Mouse (Mus musculus): ENCODE measurements around the gene Rab37. TPM values are rescaled to one million over a fixed set of nuclear protein-coding genes. Genes with fewer than 3 reads are reported as not detected.

Rab37 gene
- total RNA-seq, 2 experiments from 2014 or later = 1.0 to 1.3 TPM

DNA sequence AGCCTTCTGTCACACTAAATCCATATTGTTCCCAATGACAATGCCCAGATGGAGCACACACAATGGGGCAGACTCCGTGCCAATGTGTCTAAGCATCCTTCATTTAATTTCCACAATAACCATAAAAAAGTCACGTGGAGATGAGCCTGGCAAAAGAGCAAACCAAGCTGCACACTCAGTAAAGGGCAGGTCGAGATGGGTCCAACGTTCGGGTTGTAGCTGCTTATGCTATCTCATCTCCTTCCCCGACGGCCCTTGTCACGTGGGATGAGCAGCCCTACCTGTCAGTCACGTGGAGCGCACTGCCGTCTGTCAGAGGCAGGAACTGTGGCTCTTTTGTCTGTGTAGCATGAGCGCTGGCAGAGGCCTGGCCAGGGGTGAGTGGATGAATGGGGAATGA, 6.6 kb upstream of the Rab37 start:
- no peak for DNase-seq (ENCODE audit: low spot score in 2 of 2)

DNA sequence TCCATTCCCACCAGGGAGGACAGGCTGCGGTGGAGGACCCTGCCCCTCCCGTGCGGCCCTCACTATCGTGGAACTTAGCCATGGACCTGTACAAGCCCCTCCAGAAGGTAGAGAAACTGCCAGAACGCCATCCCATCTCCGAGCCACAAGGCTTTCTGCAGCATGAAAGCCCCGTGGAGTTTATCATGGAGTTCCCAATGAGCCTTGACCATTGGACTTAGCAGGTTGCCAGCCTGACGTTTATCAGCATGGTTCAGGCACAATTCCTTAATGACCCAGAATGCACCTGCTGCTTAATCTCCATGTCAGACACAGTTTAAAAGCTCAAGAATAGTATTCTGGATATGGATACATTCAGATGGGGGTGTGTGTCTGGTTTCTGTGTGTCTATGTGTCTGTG, 6.2 kb upstream of the Rab37 start:
- no peak for DNase-seq (ENCODE audit: low spot score in 2 of 2)

DNA sequence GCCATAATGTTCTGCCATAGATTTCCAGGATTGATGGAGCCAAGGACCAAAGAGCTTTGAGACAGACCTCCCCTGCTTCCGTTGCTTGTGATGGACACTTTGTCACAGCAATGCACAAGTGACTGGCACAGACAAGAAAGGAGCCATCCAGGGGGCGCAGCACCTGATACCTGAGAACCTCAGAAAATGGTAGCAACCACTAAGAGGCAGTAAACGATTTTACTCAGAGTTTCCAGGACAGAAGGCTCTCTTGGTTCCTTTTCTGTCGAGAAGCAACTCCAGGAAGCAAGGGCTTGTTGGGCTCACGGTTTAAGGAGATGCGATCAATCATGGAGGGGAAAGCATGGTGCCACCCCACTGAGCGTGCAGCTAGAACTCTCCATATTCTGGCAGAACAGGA, 5.0 kb upstream of the Rab37 start:
- no peak for DNase-seq (ENCODE audit: low spot score in 2 of 2)

DNA sequence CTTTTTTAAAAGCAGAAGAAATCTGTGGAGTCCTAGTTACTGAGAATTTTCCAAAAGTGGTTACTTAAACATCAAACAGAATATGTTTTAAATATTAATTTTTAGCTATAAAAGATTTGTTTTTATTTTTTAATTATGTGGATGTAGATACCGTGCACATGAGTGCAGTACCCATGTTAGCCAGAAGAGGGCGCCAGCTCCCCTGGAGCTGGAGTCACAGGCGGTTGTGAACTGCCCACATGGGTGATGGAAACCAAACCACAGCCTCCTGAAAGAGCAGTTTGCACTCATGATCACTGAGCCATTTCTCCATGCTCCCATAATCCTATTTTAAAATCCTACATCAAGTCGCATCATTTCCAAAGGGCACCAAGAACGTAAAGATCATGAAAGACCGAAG, 1.4 kb upstream of the Rab37 start:
- DNase-seq (ENCODE audit: low spot score in 2 of 2) = no peak

DNA sequence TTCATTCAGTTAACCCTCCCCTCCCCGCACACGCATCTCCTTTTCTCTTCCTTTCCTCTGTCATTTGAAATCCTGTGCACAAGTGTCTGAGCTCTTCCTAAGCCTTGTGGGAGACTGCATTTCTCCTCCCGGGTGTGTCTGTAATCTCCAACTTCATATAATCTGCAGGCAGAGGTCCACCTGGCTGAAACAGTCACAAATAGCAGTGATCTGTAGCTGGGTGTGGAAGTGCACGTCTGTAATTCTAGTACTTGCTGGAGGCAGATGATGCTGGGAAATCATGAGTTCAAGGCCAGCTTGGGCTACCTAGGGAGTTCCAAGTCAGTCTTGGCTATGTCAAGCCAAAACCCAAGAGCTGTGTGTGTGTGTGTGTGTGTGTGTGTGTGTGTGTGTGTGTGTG, 909 bp downstream of the Rab37 start:
- DNase-seq (ENCODE audit: low spot score in 2 of 2) = no peak

DNA sequence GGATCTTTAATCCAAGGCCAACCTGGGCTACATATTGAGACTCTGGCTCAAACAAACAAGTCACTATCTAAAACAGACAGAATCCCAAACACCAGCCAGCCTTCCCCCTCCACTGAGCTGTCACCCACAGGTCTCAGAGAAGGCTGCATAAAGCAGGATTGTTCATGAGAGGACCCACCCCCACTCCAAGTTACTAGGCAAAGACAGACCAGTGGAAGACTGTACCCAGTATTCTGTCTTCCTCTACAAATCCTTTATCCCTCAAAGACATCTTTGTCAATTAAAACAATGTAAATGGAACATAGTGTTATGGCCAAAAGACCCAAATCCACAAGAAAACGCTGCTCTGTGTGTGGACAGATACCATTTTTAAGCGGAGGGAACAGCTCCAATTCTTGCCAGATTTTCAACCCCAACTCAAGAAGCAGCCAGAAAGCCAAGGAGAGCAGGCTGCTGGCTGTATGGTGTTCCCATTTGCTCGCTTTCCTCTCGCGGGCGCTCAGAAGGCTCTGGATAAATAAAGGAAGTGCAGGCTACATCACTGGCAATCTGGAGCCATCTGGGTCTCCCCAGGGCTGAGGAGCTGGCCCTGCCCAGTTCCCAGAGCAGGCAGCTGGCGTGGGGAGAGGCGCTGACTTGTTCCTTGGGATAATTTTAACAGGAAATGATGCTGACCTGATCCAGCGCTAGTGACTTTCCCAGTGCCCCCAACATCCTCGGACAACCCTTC, 7.1 kb downstream of the Rab37 start:
- no peak for DNase-seq (ENCODE audit: low spot score in 2 of 2)

DNA sequence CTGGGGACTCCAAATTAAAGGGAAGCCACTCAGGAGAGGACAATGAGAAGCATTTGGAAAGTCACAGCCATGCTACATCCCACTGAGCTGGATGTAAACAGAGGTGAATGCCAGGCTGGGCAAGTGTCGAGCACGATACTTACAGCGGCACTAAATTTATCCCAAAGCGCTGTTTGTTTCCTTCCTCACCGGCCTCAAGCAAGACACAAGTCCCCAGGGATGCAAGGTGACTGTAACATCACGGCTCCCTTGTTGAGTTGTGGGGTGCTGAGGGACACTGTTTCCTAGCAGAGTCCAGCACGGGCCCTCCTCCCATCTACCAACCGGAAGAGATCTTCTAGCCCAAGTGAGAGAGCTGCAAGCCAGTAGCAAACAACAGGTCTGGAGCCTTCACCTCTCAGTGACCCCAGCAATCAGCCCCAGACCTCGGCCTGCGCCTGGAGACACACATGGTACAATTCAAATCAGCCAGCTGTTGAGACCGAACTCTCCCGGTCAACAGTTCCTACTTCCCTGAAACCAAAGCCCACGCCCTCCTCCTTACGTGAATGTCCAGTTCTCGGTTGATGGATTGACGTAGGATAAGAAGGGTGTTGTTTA, 8.1 kb downstream of the Rab37 start:
- no peak for DNase-seq (ENCODE audit: low spot score in 2 of 2)

DNA sequence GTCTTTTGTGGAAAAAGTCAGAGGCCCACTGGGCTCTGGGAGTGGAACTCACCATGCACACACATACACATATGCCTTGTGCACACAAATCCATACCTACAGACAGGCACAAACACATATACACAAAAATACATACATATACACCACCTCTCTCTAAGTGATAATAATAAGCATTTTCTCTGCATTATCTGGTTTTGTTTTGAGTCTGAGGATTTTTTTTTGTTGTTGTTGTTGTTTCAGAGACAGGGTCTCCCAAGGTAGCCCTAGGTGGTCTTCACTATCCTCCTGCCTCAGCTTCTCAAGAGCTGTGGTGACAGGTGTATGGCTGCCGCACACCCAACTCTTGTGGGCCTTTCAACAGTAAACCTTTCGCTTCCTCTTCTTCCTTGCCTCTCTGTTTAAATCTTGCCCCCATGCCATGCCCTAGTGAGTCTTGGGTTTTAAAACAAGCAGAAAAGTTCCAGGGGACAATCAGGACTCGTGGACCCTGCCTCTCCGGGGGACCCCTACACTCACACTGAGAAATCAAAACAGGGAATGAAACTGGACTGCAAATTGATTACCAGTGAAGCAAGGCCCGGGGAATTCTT, 8.9 kb downstream of the Rab37 start:
- no peak for DNase-seq (ENCODE audit: low spot score in 2 of 2)

DNA sequence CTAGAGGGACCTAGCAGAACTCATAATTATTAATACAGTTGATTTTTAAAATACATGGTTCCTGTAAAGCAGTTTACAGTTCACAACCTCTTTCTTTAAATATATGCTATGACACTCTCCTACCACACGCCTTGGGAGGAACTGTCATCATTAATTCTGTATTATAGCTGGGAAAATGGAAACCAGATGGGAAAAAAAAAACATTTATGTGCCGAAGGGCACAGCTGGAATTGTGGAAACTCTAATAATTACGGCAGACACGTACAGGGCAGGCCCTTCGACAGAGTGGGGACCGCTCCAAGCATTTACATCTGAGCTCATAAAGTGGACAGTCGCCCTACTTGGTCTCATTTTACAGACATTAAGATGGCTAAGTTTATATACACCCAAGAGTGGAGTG, 9.5 kb downstream of the Rab37 start:
- no peak for DNase-seq (ENCODE audit: low spot score in 2 of 2)

DNA sequence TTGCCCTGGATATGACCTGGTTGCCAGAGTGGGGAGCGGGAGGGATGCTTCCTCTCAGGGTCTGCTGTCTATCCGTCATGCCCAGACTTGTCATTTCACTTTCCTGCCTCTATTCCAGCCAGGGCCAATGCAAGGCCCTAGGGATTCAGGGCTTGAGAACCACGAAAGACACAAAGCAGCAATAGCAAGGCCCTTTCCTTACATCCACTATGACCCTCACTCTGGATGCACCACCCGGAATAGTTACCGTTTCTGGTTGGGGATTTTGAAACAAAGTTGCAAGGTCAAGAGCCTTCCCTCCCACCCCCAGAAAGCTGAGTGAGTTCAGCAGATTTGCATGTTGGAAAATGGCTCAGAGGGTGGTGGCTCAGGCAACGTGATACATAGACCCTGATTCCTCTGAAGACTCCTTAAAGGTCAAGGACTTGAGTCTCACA, 10.4 kb downstream of the Rab37 start:
- no peak for DNase-seq (ENCODE audit: low spot score in 2 of 2)

DNA sequence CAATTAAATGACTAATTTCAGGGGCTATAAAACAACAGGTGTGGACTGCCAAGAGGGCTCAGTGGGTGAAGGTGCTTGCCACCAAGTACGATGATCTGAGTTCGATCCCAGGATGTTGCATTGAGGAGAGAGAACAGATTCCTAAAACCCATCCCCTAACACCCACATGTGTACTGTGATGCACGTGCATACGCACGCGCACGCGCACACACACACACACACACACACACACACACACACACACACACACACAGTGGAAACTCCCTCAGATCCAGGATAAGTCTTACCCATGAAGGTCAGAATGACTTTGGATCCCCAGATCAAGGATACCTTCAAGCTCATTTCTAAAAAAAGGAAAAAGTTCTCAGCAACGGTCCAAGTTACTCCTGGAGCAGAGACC, 10.9 kb downstream of the Rab37 start:
- DNase-seq (ENCODE audit: low spot score in 2 of 2) = no peak

DNA sequence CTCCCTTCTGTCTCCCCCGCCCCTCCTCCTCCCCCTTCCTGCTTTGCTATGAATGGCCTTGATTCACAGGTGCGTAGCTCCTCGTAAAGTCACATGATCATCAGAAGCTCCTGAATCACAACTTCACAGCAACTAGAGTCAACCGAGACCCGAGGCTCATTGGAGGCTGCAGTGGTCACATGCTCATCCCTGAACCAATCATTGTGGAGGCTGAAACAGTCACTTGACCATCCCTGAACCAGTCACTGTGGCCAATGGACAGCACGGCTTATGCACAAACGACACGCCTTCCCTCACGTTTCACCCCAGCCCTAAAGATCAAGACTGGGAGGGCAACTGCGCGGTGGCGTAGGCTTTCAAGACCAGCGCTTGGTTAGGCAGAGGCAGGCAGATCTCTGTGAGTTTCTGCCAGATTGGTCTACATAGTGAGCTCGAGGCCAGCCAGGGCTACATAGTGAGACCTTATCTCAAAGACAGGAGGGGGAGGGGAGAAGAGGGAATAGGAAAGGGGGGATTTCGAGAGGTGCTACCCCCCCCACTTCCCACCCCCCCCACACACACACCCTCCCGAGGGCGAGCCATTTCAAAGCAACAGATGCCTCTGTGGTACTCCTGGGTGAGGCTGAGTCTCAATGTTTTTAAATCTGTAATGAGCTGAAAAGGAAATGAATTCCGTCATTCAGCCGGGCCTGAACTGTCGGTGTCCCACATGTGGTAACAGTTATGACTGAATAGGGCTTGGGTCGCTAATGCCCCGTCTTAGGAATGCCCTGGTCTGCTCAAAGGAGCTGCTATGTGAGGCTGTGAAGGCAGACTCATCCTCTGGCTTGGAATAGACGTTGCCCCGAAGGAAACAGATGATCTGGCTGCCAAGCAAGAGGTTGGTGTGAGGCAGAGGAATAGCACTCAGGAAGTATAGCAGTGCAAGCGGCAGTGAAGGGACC, 12.5 kb downstream of the Rab37 start:
- DNase-seq (ENCODE audit: low spot score in 2 of 2) = no peak

DNA sequence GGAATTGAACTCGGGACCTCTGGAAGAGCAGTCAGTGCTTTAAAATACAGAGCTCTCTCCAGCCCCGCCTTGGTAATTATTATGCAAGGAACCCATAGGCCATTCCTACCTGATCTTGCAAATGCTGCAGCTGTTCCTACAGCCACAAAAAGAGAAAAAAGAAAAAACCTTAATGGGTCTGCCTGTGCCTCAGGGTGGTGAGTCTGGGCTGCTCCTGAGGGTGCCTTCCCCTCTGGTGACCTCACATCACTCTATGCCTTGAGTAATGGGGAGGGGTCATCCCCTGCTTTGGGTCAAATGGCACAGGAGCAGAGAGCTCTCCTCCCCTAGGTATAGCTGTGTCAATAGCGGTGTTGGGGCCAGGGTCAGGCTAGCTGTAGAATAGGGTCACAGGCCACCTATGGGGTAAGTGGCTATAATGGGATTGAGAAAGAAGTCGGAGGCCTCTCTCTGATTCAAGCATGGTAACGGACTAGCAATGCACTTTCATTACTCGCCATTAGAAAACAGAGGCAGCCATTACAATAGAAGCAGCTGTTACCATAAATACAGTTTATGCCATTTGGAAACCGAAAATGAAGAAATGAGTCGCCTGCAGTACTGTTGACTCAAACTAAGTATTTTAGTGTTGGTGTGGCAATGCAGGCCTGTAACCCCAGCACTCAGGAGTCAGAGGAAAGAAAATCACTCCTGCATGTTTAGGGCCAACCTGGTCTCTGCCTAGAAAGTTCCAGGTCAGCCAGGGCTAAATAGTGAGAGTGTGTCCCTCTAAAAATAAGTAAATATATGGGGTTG, 13.7 kb downstream of the Rab37 start:
- no peak for DNase-seq (ENCODE audit: low spot score in 2 of 2)

DNA sequence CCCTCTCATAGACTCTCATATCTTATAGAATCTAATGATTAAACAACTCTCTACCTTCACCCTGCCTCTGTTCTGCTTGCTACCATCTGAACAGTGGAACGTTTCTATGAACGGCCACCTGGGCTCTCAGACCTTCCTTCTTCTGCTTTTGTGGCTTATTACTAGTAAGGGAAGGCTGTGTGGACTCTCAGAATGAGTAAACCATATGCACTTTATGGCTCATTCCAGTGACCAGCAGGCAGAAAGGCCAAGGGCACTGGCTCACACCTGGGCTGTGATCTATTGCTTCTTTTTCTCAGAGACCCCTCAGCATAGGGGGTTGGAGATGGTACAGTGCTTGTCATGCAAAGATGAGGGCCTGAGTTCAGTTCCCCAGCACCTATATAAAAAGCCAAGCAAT, 15.4 kb downstream of the Rab37 start:
- no peak for DNase-seq (ENCODE audit: low spot score in 2 of 2)

DNA sequence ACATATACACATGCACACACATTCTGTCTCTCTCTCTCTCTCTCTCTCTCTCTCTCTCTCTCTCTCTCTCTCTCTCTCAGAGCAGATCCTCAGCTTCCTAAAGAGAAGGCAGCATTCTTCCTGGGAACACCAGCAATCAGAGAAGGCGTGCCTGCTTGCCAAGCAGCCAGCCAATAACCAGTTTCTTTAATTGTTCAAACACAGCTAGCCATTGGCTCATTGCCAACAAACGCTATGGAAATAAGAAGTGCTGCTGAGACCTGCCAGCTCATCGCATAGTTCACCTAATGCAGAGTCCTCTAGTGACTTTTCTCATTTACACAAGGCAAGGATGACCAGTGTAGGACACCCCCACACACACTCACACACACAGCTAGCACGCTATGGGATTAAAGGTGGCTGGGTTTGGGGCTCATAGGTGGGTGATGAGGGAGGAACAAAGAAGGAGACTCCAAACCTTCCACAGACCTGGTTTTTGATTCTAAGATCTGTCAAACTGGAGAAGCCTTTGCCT, 16.2 kb downstream of the Rab37 start:
- DNase-seq (ENCODE audit: low spot score in 2 of 2) = no peak

DNA sequence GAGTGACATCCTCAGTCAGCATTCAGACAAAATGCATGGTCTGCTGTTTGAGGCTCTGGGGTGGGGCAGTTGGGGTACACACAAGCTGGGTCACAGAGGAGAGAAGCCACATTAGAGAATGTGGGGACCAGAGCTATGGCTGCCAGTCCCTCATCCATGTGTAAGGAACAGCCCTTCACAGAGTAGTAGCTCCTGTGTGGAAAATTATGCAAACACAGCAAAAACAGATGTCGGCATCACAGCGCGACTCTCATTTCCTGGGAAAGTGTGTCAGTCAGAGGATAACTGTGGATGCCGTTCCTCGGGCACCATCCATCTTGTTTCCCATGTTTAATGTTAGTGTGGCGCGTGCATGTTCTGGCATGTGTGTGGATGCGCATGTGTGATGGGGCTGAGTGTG, 16.9 kb downstream of the Rab37 start:
- no peak for DNase-seq (ENCODE audit: low spot score in 2 of 2)

DNA sequence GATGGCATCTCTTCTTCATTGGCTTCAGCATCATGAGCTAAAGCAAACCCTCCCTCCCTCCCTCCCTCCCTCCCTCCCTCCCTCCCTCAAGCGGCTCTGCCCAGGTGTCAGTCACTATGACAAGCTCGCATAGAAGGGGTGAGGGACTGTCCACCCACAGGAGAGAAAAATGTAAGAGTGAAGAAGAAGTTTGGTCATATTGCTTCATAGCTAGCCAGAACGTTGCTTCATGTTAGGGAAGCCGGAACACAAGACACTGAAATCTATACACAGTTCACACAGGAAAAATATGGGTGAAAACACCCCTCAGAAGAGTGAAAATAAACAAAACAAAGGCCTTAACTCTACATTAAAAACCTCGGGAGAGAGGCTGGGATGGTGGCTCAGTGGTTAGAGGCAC, 19.0 kb downstream of the Rab37 start:
- DNase-seq (ENCODE audit: low spot score in 2 of 2) = no peak

DNA sequence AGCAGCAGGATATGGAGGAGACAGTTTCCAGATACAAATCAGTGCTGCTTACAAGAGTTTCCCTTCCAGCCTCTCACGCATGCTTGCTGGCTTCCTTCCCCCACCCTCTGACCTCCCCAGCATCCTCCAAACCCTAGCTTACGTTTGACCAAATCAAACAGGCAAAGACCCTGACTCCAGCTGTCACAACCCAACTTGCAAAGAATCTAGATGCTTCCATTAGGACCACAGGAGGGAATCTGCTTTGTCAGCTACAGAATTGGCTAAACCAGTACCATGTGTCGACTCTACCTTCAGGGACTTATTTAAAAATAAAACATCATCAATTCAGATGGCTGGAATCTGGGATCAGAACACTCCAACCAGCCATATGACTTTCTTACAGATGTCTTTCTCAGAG, 21.0 kb downstream of the Rab37 start:
- DNase-seq (ENCODE audit: low spot score in 2 of 2) = no peak

DNA sequence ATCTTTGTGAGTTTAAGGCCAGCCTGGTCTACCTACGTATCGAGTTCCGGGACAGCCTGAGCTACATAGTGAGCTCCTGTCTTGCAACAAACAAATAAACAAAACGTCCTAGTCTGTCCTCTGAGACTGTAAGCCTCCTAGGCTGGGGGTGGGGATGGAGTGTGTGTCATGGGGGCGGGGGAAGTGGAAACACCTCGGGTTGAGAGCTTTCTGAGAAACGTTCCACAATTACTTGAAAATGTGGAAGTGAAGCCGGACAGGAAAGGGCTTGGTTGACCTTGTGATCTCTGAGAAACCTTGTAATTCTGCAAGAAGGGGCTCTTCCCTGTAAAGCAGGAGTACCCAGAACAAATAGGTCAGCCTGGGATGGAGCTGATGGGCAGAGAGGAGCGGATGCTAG, 28.2 kb downstream of the Rab37 start:
- no peak for DNase-seq (ENCODE audit: low spot score in 2 of 2)

DNA sequence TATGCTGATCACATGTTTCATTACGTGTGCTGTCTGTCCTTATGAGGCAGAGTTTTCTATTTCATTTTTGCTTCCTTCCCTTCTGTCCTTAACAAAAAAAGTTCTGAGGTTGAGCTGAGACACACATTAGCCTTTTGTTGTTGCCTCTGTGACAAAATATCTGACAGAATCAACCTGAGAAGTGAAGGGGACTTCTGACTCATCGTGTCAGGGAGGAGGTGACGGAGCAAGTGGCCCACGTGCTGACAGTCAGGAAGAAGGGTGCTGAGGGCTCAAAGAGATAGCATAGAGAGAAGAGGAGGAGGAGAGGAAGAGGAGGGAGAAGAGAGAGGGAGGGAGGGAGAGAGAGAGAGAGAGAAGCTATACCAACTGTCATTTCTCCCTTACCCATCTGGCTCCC, 37.3 kb downstream of the Rab37 start:
- DNase-seq (ENCODE audit: low spot score in 2 of 2) = no peak

All from gastrocnemius, postnatal 4 days (tissue).